ENCODE assay signal across 14 mouse cellular contexts in the genomic region with DNA sequence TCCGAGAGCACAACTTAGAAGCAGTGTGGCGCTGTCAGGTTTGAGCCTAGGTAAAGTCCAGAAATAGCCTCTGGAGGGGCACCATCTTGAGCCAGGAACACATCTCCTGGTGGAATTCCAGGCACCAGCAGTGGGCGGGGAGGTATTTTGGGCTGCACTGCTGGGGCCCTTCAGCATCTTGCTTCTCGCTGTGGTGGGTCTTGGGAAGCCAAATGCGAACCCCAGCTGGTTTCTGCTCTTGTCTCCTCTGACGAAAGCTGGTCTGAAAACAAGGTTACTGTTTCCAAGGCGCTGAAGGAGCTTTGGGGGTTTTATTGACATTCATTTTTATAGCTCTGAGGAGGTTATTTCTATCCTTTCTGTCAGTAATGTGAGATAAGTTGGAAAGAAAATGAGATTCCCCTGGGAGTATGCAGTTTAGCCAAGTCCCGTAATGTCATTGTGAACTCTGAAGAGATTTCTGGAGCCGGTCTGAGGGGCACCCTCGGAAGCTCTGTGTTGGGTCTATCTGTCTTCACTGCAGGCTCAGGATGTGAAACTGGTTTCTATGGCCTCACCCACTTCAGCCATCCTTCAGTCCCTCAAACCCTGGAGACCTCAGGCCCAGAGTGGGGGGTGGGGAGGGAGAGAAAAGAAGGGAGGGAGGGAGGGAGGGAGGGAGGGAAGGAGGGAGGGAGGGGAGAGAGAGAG.
DNase-seq lines count a peak whose midpoint lies in the region; ATAC-seq and TF ChIP-seq lines count a peak whose summit lies in the region.
"Had no signal": no experiment of that assay in that cellular context is flagged by ENCODE, and none has a peak within 500 bp of the region (broad histone marks: within the 10 kb centered on the region; RNA-seq: fewer than 3 reads in every experiment).

No protein-coding gene starts in this region.

- no peak overlapping the region for H3K27ac ChIP-seq in liver, postnatal 0 days (ENCODE audit: low read depth)
- no peak overlapping the region for H3K27ac ChIP-seq in liver, embryonic 12.5 days
- H3K27ac ChIP-seq: embryonic facial prominence, embryonic 15.5 days; macrophage had no signal

- no peaks in the 10 kb centered on the region for H3K9me3 ChIP-seq in liver, postnatal 0 days (ENCODE audit: low read length)
- no peaks in the 10 kb centered on the region for H3K9me3 ChIP-seq in liver, embryonic 12.5 days (replicated peaks)
- H3K9me3 ChIP-seq: embryonic facial prominence, embryonic 15.5 days had no signal

- 69% methylated on average over 10 of the region's 10 CpGs for WGBS in liver, postnatal 0 days (ENCODE audit: insufficient replicate concordance)
- WGBS in liver, embryonic 12.5 days (ENCODE audit: insufficient replicate concordance), result 61% methylated on average over 10 of the region's 10 CpGs

- no peak for ATAC-seq in liver, postnatal 0 days
- no peak for ATAC-seq in liver, embryonic 12.5 days
- ATAC-seq: CD4-positive, CD25-positive, alpha-beta regulatory T cell, adult 4 months; intestine, embryonic 16.5 days had no signal

- no peak overlapping the region for H3K4me3 ChIP-seq in liver, postnatal 0 days (ENCODE audit: low read depth, low read length)
- no peak overlapping the region for H3K4me3 ChIP-seq in liver, embryonic 12.5 days
- H3K4me3 ChIP-seq: embryonic facial prominence, embryonic 15.5 days had no signal

- TF ChIP-seq EP300 in liver, postnatal 0 days (IDR thresholded peaks at IDR 0.05; ENCODE audit: low read depth), result no peak

- peak; percentile 24 to 40 for DNase-seq in heart, adult 18-20 months
- DNase-seq in heart, adult 8-10 months (ENCODE audit: low spot score), result no peak
- peak; percentile 69 for DNase-seq in cerebellum, adult 11-12 months
- peak; percentile 48 to 57 for DNase-seq in cerebellum, postnatal 36 days
- peak; percentile 28 for DNase-seq in heart, postnatal 4 days
- no peak for DNase-seq in retina, embryonic 14.5 days (ENCODE audit: low spot score)
- no peak for DNase-seq in liver, postnatal 0 days
- DNase-seq: gastrocnemius, postnatal 36 days; layer of hippocampus, postnatal 36 days had no signal

- H3K9ac ChIP-seq in liver, postnatal 0 days (replicated peaks), result no peak overlapping the region
- H3K9ac ChIP-seq in liver, embryonic 12.5 days, result no peak overlapping the region
- H3K9ac ChIP-seq: embryonic facial prominence, embryonic 15.5 days had no signal

- no peaks in the 10 kb centered on the region for H3K36me3 ChIP-seq in liver, postnatal 0 days (replicated peaks; ENCODE audit: insufficient read depth, low read length)
- H3K36me3 ChIP-seq in liver, embryonic 12.5 days, result no peaks in the 10 kb centered on the region
- H3K36me3 ChIP-seq: embryonic facial prominence, embryonic 15.5 days had no signal

- no peak overlapping the region for H3K4me2 ChIP-seq in liver, postnatal 0 days (ENCODE audit: low read depth, low read length)
- no peak overlapping the region for H3K4me2 ChIP-seq in liver, embryonic 12.5 days
- H3K4me2 ChIP-seq: embryonic facial prominence, embryonic 15.5 days had no signal

- H3K27me3 ChIP-seq in liver, postnatal 0 days (ENCODE audit: insufficient read depth, low read length), result no peaks in the 10 kb centered on the region
- H3K27me3 ChIP-seq in liver, embryonic 12.5 days (replicated peaks), result no peaks in the 10 kb centered on the region; the same call in 1 of the 2 replicates
- H3K27me3 ChIP-seq: embryonic facial prominence, embryonic 15.5 days had no signal

- no peaks in the 10 kb centered on the region for H3K4me1 ChIP-seq in liver, postnatal 0 days (ENCODE audit: insufficient read depth)
- H3K4me1 ChIP-seq in liver, embryonic 12.5 days, result no peaks in the 10 kb centered on the region
- H3K4me1 ChIP-seq: embryonic facial prominence, embryonic 15.5 days had no signal

- TF ChIP-seq CTCF in liver, postnatal 0 days (IDR thresholded peaks at IDR 0.05; ENCODE audit: low read depth), result no peak

Comparison
In these comparisons a context has a peak if more than half of its experiments do, and no peak if none do; other contexts are left out.
1. DNase-seq: peak in heart, adult 18-20 months (2 of 2), cerebellum, adult 11-12 months (single experiment), cerebellum, postnatal 36 days (2 of 2) and heart, postnatal 4 days (single experiment); none in heart, adult 8-10 months (single experiment), retina, embryonic 14.5 days (single experiment) and liver, postnatal 0 days (single experiment).